10 mouse cellular contexts compared by ENCODE assay signal in genomic region chr11:54936035-54936770, GRCm38 (mm10). TPM values are rescaled to one million over a fixed set of nuclear protein-coding genes. Genes with fewer than 3 reads are reported as not detected.
DNase-seq lines count a peak whose midpoint lies in the region; ATAC-seq and TF ChIP-seq lines count a peak whose summit lies in the region.
"Had no signal": no experiment of that assay in that cellular context is flagged by ENCODE, and none has a peak within 500 bp of the region (broad histone marks: within the 10 kb centered on the region; RNA-seq: fewer than 3 reads in every experiment).

No protein-coding gene starts in this region.

- in situ Hi-C loops in Patski (cut with MboI; ENCODE audit: low pct_unique_long_range_greater_than_20kb) = no loop called here

- POLR2A ChIA-PET in Patski (lab: Charles Lee) = interaction anchor here (0.8 to 1.5 kb wide), 3 partner anchors 8 to 75 kb away, joined by 3 to 5 read pairs (median 4); no protein-coding TSS in a partner anchor

- H3K9me3 ChIP-seq in neural tube, embryonic 13.5 days = no peaks in the 10 kb centered on the region
- H3K9me3 ChIP-seq: embryonic facial prominence, embryonic 15.5 days; neural tube, embryonic 12.5 days had no signal

- no peaks in the 10 kb centered on the region for H3K27me3 ChIP-seq in neural tube, embryonic 13.5 days
- H3K27me3 ChIP-seq in Patski = no peaks in the 10 kb centered on the region
- H3K27me3 ChIP-seq: embryonic facial prominence, embryonic 15.5 days; neural tube, embryonic 12.5 days had no signal

- H3K9ac ChIP-seq in neural tube, embryonic 13.5 days = peak overlapping the region; percentile 38; the same call in 1 of the 2 replicates
- H3K9ac ChIP-seq: embryonic facial prominence, embryonic 15.5 days; neural tube, embryonic 12.5 days had no signal

- peaks cover 10% of the 10 kb centered on the region for H3K4me1 ChIP-seq in neural tube, embryonic 13.5 days (replicated peaks)

- DNase-seq in neural tube, embryonic 10.5 days (ENCODE audit: extremely low spot score, low spot score) = no peak
- DNase-seq in Patski (ENCODE audit: low read depth, low spot score) = no peak
- peak; percentile 57 for DNase-seq in induced T-regulatory cell, adult 2 months (ENCODE audit: low read depth)
- DNase-seq in naive thymus-derived CD4-positive, alpha-beta T cell, adult 2 months (ENCODE audit: low read depth) = peak; percentile 52
- no peak for DNase-seq in cerebellum, adult 11-12 months
- no peak for DNase-seq in left cerebral cortex, postnatal 25 days (ENCODE audit: low spot score in 2 of 2)
- no peak for DNase-seq in kidney, postnatal 10 days

- CTCF ChIA-PET in Patski (lab: Charles Lee) = interaction anchor here (2.0 kb wide), 1 partner anchor 48 kb away, joined by 8 read pairs; no protein-coding TSS in a partner anchor

- H3K27ac ChIP-seq in neural tube, embryonic 13.5 days (replicated peaks) = no peak overlapping the region
- H3K27ac ChIP-seq: embryonic facial prominence, embryonic 15.5 days; neural tube, embryonic 12.5 days had no signal

- H3K36me3 ChIP-seq in neural tube, embryonic 13.5 days = peaks cover 23% of the 10 kb centered on the region

- ATAC-seq in neural tube, embryonic 13.5 days (ENCODE audit: low read depth) = no peak; the same call in 1 of the 2 replicates
- ATAC-seq in Patski = peak; percentile 41

- intact Hi-C loops in left cerebral cortex, postnatal 25 days (cut with DNase I) = no loop called here

- H3K4me3 ChIP-seq in neural tube, embryonic 13.5 days = no peak overlapping the region
- H3K4me3 ChIP-seq: embryonic facial prominence, embryonic 15.5 days; neural tube, embryonic 12.5 days had no signal

- no peak overlapping the region for H3K4me2 ChIP-seq in neural tube, embryonic 13.5 days
- H3K4me2 ChIP-seq: embryonic facial prominence, embryonic 15.5 days; neural tube, embryonic 12.5 days had no signal

- 36% methylated on average over 12 of the region's 12 CpGs for WGBS in neural tube, embryonic 13.5 days

- TF ChIP-seq CTCF in Patski (IDR thresholded peaks at IDR 0.05) = no peak

RNA-seq across cellular contexts. Expression of gene Tnip1, which starts 26.5 kb away (rescaled TPM):
- 16.1 and 17.3 TPM in 2 replicates for polyA plus RNA-seq in neural tube, embryonic 13.5 days (2015; fragmentation: Nextera tagmentation; extraction: Ambion mirVana)
- 53.2 TPM for polyA plus RNA-seq in Patski (2021)
- 10 to 100 TPM; 36.4 to 40.0 TPM for total RNA-seq in left cerebral cortex, postnatal 25 days (2021)

RNA-seq across cellular contexts. Expression of gene Gpx3, which starts 34.0 kb away (rescaled TPM):
- polyA plus RNA-seq in neural tube, embryonic 13.5 days (2015; fragmentation: Nextera tagmentation; extraction: Ambion mirVana) = 67.2 and 71.8 TPM in 2 replicates
- polyA plus RNA-seq in Patski (2021) = 1,215 TPM
- 1 to 10 TPM; 8.6 to 9.7 TPM for total RNA-seq in left cerebral cortex, postnatal 25 days (2021)

Comparison
In these comparisons a context has a peak if more than half of its experiments do, and no peak if none do; other contexts are left out.
1. DNase-seq: peak in induced T-regulatory cell, adult 2 months (single experiment) and naive thymus-derived CD4-positive, alpha-beta T cell, adult 2 months (single experiment); none in neural tube, embryonic 10.5 days (single experiment), Patski (single experiment), cerebellum, adult 11-12 months (single experiment), left cerebral cortex, postnatal 25 days (0 of 2) and kidney, postnatal 10 days (single experiment).
2. RNA of gene Gpx3, which starts 34.0 kb away (polyA plus RNA-seq): 1,215 TPM in Patski (single experiment); 67.2 to 71.8 TPM in neural tube, embryonic 13.5 days; every median in the first group is over 10 times any median in the second.